Mouse (Mus musculus) stomach, postnatal 0 days (tissue): Measurements from ENCODE around the gene Fbxo40.

Source experiments
- CTCF ChIP-seq: IDR thresholded peaks from 2 replicates; pipeline ENCODE4 v1.5.1; 2016; ENCODE audit warnings: antibody characterized with exemption, low read depth, mild to moderate bottlenecking, moderate library complexity
- EP300 ChIP-seq: optimal IDR thresholded peaks from 2 replicates; pipeline ENCODE3; 2016; ENCODE audit warnings: antibody characterized with exemption

DNA sequence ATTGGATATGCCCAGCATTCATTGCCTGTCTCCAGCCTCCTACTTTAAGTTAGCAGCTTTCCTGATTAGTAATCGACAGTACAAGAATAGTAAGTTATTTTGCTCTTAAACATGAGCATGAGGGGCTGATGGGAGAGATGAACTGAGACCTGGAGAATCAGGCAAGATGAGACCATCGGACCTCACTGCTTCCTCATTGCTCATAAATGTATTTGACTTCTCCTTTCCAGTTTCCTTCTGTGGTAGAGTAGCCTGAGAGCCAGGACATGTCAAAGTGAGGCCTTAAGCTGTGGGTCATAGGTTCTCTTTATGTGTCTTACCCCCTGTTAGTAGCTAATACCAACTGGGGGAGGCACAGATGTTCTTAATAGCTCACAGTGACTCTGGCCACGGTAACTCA is 54.5 kb downstream of the Fbxo40 start:
- TF ChIP-seq CTCF (no peak), EP300 (no peak)
